Mouse (Mus musculus) gastrocnemius, postnatal 25 days (tissue): ENCODE results near the gene Ube2i. TPM values are rescaled to one million over a fixed set of nuclear protein-coding genes. Genes with fewer than 3 reads are reported as not detected.

Experiments used
- DNase-seq: peaks from one replicate; pipeline ENCODE4 v3.0.0; 2022
- microRNA-seq, 2 experiments: library from miRNA; unstranded; fragments of <30 nt; microRNA quantifications; one replicate each; pipeline ENCODE4 v1.2.0; 2021; ENCODE audit warnings: borderline replicate concordance in 2 of 2
- total RNA-seq, 2 experiments: library from RNA; stranded (reverse); gene quantifications; 1 replicate in 1 of 2; 2 replicates in 1 of 2; pipeline ENCODE4 v1.2.3; 2021

Ube2i gene
- total RNA-seq, 2 experiments from 2014 or later, result 59.1 to 62.2 TPM

- no peak for DNase-seq
These were observed 55.5 kb downstream of the Ube2i start for GRCm38 (mm10) chr17:25218967-25219366.

GRCm38 (mm10) chr17:25215431-25215830 lies 59.0 kb downstream of the Ube2i start:
- no peak for DNase-seq

Small RNAs within 50 kb of the gene (microRNA-seq; reads per million reads assigned to microRNA genes)
- gene Mir3547, result 0 to 0.74 reads per million in 2 experiments

Other genes starting within 250 kb of the Ube2i start
- gene Tmem204, start 191.0 kb downstream of the Ube2i start, total RNA-seq, result 10 to 100 TPM in 1 of 2 experiments, 1 to 10 TPM in 1; 9.4 to 11.0 TPM
- gene Telo2, start 158.7 kb downstream of the Ube2i start, total RNA-seq, result 1 to 10 TPM; 5.8 to 5.9 TPM
- gene Ptx4, start 153.9 kb downstream of the Ube2i start, total RNA-seq, result 1 to 10 TPM; 4.4 to 6.6 TPM
- gene Clcn7, start 141.2 kb downstream of the Ube2i start, total RNA-seq, result 10 to 100 TPM; 11.7 to 13.1 TPM
- not detected for gene Ccdc154, start 112.2 kb downstream of the Ube2i start, total RNA-seq
- gene Gm38655, start 99.2 kb downstream of the Ube2i start, total RNA-seq, result not detected
- 10 to 100 TPM; 12.5 to 14.3 TPM for gene BC003965, start 90.1 kb downstream of the Ube2i start, total RNA-seq
- gene Unkl, start 86.2 kb downstream of the Ube2i start, total RNA-seq, result 1 to 10 TPM; 4.4 to 4.5 TPM
- 10 to 100 TPM; 12.9 to 15.9 TPM for gene Gnptg, start 34.5 kb downstream of the Ube2i start, total RNA-seq
- 10 to 100 TPM; 17.2 to 18.1 TPM for gene Tsr3, start 34.5 kb downstream of the Ube2i start, total RNA-seq
- gene Baiap3, start 18.3 kb downstream of the Ube2i start, total RNA-seq, result not detected
- 1 to 10 TPM in 1 of 2 experiments, under 1 TPM in 1; 0.59 to 1.2 TPM for gene Prss34, start 23.8 kb upstream of the Ube2i start, total RNA-seq
- not detected for gene Prss28, start 34.0 kb upstream of the Ube2i start, total RNA-seq
- gene Prss29, start 44.0 kb upstream of the Ube2i start, total RNA-seq, result not detected
- 1 to 10 TPM; 1.3 to 3.1 TPM for gene Tpsab1, start 70.9 kb upstream of the Ube2i start, total RNA-seq
- 1 to 10 TPM; 3.4 to 7.6 TPM for gene Tpsb2, start 91.7 kb upstream of the Ube2i start, total RNA-seq
- not detected for gene Tpsg1, start 94.7 kb upstream of the Ube2i start, total RNA-seq
- gene Cacna1h, start 159.2 kb upstream of the Ube2i start, total RNA-seq, result 1 to 10 TPM; 1.5 to 1.6 TPM
- not detected for gene Tekt4, start 180.0 kb upstream of the Ube2i start, total RNA-seq
- not detected for gene Sstr5, start 222.7 kb upstream of the Ube2i start, total RNA-seq